Mouse (Mus musculus) Patski (cell line): ENCODE data around the gene Olfr632. TPM values are rescaled to one million over a fixed set of nuclear protein-coding genes. Genes with fewer than 3 reads are reported as not detected.
"Not testable (repeated sequence)": the region's sequence is repeated elsewhere in the genome, so short reads cannot be mapped to it uniquely, and the experiment has no call there.

Source experiments
- ATAC-seq: fragments of 100-300 bp; one replicate; pipeline ENCODE4 v1.8.0; 2021
- CTCF ChIA-PET: fragments of 350-600 bp; sonication (Branson Sonifier 250); formaldehyde crosslinking; loops from one replicate; lab custom pipeline; 2022; ENCODE audit warnings: inconsistent platforms; lab: Charles Lee
- POLR2A ChIA-PET: fragments of 350-600 bp; sonication (Branson Sonifier 250); formaldehyde crosslinking; loops from one replicate; lab custom pipeline; 2022; ENCODE audit warnings: antibody characterized with exemption, inconsistent platforms; lab: Charles Lee
- DNase-seq: peaks from one replicate; pipeline ENCODE4 v3.0.0-alpha.2; 2011; ENCODE audit warnings: low read depth, low spot score
- H3K27me3 ChIP-seq: fragments of 371-371 bp; one replicate; pipeline ENCODE4 v1.5.1; 2021
- CTCF ChIP-seq: fragments of 100-300 bp; IDR thresholded peaks from one replicate; pipeline ENCODE4 v1.5.1; 2021
- in situ Hi-C: fragments of 300-500 bp; cut with MboI; formaldehyde crosslinking; loops from 3 replicates; pipeline ENCODE4 v1.11.1; 2018; ENCODE audit warnings: low pct_unique_long_range_greater_than_20kb, mixed read lengths
- polyA plus RNA-seq: library from polyadenylated mRNA; unstranded; gene quantifications from one replicate; pipeline ENCODE4 v1.2.3, GENCODE M21; 2021

Gene Olfr632
- polyA plus RNA-seq, result not detected

GRCm38 (mm10) chr7:103934264-103934663 lies at the start of gene Olfr632:
Gene Olfr632, plus strand, starts transcription at chr7:103934347.
- POLR2A ChIA-PET, result no interaction called here
- DNase-seq, result no peak
- ATAC-seq, result no peak
- CTCF ChIA-PET, result no interaction called here
- no peak for TF ChIP-seq CTCF
- in situ Hi-C loops, result no loop called here
- no peaks in the 10 kb centered on the region for H3K27me3 ChIP-seq

GRCm38 (mm10) chr7:103886152-103886551 lies 48.0 kb upstream of the Olfr632 start, which contains the start of gene Olfr66:
Gene Olfr66, minus strand, starts transcription at chr7:103886252.
- in situ Hi-C loops, result no loop called here
- TF ChIP-seq CTCF, result no peak
- H3K27me3 ChIP-seq, result no peaks in the 10 kb centered on the region
- ATAC-seq, result no peak
- DNase-seq, result no peak
- ChIA-PET POLR2A (no interaction called here), CTCF (no interaction called here)

DNA sequence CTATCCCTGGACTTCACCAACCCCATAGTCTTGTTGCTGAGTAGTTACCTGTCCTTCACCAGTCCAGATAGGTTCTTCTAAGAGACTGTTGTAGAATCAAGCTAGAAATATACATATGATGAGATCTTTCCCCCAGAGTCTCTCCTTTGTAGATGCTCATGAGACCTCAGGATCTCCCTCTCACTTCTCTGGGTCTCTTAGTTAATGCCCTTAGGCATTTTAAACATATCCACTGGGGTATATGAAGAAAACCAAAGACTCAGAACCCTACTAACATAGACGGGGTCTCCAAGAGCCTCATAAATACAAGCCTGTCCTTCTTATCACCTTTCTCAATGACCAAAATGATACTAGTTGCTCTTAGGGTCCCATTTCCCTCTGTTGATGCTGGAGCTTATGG lies 39.8 kb upstream of the Olfr632 start, which contains the start of gene Olfr64:
Gene Olfr64, minus strand, starts transcription at position 101 of the 400 bp plus-strand sequence.
- no peaks in the 10 kb centered on the region for H3K27me3 ChIP-seq
- DNase-seq, result no peak
- in situ Hi-C loops, result no loop called here
- no peak for TF ChIP-seq CTCF
- ChIA-PET CTCF (interaction anchor here (1.0 to 1.1 kb wide), 2 partner anchors 10 to 29 kb away, joined by 3 read pairs; no protein-coding TSS in a partner anchor), POLR2A (no interaction called here)
- no peak for ATAC-seq

- no peak for DNase-seq
- POLR2A ChIA-PET, result no interaction called here
- ATAC-seq, result no peak
- TF ChIP-seq CTCF, result no peak
- CTCF ChIA-PET, result no interaction called here
- in situ Hi-C loops, result no loop called here
- no peaks in the 10 kb centered on the region for H3K27me3 ChIP-seq
These were observed 31.0 kb upstream of the Olfr632 start, which contains the start of gene Olfr65 for GRCm38 (mm10) chr7:103903187-103903586. Gene Olfr65, plus strand, starts transcription at chr7:103903487.

GRCm38 (mm10) chr7:103910047-103910446 lies 24.1 kb upstream of the Olfr632 start:
- no peak for DNase-seq
- POLR2A ChIA-PET, result no interaction called here

DNA sequence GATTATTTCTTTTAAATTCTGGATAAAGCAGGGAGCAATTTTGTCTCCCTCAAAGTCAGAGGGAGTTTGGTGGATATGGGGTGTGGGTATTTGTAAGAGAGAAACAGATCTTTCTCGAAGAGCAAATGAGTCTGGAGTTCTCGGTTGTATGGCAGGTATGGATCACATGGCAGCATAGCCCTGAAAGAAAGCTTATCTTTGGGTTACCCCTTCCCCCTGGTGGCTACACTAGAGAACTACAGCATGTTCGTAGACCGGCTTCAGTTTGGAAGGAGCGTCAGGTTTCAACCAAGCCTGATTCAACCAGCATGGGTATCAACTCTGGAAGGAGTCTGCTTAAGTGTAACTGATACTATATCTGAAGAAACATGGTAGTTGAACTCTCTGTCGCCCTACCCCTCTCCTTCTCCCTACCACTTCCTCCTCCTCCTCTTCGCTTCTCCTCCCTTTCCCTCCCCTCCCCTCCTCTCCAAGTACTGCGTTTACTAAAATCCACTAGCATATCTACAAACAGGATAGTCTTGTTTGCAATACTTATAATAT lies 21.1 kb upstream of the Olfr632 start:
- TF ChIP-seq CTCF, result no peak
- ChIA-PET CTCF (interaction anchor here (1.0 to 1.1 kb wide), 2 partner anchors 19 to 30 kb away, joined by 3 read pairs; no protein-coding TSS in a partner anchor), POLR2A (no interaction called here)
- no peaks in the 10 kb centered on the region for H3K27me3 ChIP-seq
- in situ Hi-C loops, result no loop called here
- ATAC-seq (no peak), DNase-seq (no peak)

More at GRCm38 (mm10) chr7:103910047-103910446, 24.1 kb upstream of the Olfr632 start:
- CTCF ChIA-PET, result no interaction called here
- TF ChIP-seq CTCF, result no peak
- in situ Hi-C loops, result no loop called here
- no peak for ATAC-seq
- H3K27me3 ChIP-seq, result no peaks in the 10 kb centered on the region

GRCm38 (mm10) chr7:103915338-103915737 lies 18.8 kb upstream of the Olfr632 start:
- DNase-seq (no peak), ATAC-seq (no peak)
- CTCF ChIA-PET, result interaction anchor here (0.9 kb wide), 1 partner anchor 13 kb away, joined by 4 read pairs; no protein-coding TSS in a partner anchor
- no peak for TF ChIP-seq CTCF
- no peaks in the 10 kb centered on the region for H3K27me3 ChIP-seq
- POLR2A ChIA-PET, result no interaction called here
- in situ Hi-C loops, result no loop called here

DNA sequence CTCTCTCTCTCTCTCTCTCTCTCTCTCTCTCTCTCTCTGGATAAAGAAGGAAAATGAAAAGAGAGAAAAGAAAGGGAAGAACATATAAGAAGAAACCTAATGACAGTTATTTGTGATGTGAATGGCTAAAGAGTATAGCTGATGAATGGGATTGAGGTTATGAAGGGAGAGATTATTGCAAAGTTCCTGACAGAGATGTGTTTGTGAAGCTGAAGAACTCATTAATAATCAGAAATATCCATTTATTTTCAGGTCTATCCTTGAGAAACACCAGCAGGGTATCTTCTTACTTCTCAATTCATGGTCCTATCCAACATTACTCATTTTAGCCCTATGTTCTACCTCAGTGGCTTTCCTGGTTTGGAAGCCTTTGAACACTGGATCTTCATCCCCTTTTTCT lies 5.6 kb upstream of the Olfr632 start, which contains the start of gene Olfr631:
Gene Olfr631, plus strand, starts transcription at position 301 of the 400 bp plus-strand sequence.
- DNase-seq (no peak), ATAC-seq (no peak)
- no peak for TF ChIP-seq CTCF
- ChIA-PET POLR2A (no interaction called here), CTCF (no interaction called here)
- in situ Hi-C loops, result no loop called here
- H3K27me3 ChIP-seq, result no peaks in the 10 kb centered on the region

GRCm38 (mm10) chr7:103942730-103943129 lies 8.6 kb downstream of the Olfr632 start:
- H3K27me3 ChIP-seq, result no peaks in the 10 kb centered on the region
- in situ Hi-C loops, result no loop called here
- ChIA-PET POLR2A (no interaction called here), CTCF (interaction anchor here (0.7 to 1.3 kb wide), 5 partner anchors 9 to 46 kb away, joined by 3 read pairs; no protein-coding TSS in a partner anchor)
- DNase-seq, result no peak
- peak; percentile 68 for TF ChIP-seq CTCF
- no peak for ATAC-seq

DNA sequence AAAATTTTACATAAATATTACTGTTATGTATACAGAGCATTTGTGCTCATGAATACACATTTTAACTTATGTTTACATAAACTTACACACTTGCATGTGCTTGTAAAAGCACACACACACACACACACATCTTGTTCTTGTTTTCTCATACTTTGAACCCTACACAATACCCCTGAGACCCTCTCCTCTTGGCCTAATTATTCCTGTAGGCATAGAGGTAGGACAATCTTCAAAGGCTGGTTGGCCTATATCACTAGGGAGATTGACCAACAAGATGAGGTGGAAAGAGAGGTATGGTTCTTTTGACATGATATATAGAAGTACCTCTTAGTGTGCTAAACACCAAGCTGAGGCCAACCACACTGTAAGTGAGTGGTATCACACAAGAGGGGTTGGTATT lies 10.0 kb downstream of the Olfr632 start, which contains the start of gene Olfr633:
Gene Olfr633, plus strand, starts transcription at position 301 of the 400 bp plus-strand sequence.
- DNase-seq, result no peak
- CTCF ChIA-PET, result no interaction called here
- TF ChIP-seq CTCF, result no peak
- ATAC-seq, result no peak
- no peaks in the 10 kb centered on the region for H3K27me3 ChIP-seq
- POLR2A ChIA-PET, result no interaction called here
- in situ Hi-C loops, result no loop called here

DNA sequence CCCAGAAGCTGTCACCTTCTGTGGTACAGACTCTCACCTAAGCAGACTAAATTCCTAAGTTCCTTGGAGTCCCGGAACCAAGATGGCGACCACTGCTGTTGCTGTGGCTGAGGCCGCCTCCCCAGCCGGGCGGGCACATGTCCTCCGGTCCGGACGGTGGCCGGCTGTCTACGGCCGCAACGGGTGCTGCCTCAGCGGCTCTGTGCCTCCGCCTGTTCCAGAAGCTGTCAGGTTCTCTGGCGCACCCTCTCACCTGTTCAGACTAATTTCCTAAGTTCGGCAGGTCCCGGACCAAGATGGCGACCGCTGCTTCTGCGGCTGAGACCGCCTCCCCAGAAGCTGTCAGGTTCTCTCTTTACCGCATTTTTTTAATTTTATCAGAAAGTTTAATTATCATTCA lies 32.7 kb downstream of the Olfr632 start:
- POLR2A ChIA-PET, H3K27me3 ChIP-seq, in situ Hi-C loops, CTCF ChIA-PET: not testable (repeated sequence)
- ATAC-seq (peak; percentile 79), DNase-seq (peak; percentile 64)
